Mouse (Mus musculus): ENCODE results near the gene Jsrp1.

The Jsrp1 gene

DNA sequence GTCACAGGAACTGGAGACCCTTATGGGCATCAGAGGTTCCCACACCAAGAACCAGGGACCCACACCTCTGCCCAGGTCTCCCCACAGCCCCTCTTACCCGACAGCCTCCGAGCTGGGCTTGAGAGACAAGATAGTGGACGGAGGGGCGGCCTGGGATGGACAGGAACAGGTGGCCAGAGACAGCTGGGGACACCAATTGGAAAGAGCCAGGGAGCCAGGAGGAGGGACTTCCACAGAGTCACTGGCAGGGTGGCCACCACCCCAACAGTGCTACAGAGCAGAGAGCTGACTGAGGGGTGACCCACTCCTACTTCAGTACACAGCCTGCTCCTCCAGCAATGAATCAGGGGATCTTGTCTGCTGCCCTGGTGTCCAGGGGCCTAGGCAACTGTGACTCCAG is at the start of gene Jsrp1:
Jsrp1 (minus strand) TSS at position 133 of the 400 bp plus-strand sequence.
- no peak for DNase-seq (ENCODE audit: low read depth, low spot score)

DNA sequence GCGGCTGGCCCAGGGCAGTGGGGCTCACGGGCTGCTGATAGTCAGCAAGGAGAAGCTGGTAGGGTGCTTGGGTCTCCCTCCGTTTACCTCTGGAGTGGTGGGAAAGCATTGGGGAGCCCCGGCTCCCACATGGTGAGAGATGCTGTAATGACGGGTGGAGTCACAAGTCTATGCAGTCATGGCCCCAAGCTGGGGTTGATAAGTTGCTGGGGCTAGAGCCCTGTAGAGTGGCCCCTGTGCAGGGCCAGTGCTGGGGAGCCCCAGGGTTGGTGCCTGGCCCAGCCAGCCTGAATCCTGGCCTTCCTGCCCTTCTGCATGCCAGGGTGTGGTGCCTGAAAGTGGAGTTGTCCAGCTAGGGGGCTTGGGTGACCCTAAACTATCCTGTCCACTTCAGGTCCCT is 49.0 kb upstream of the Jsrp1 start:
- no peak for DNase-seq (ENCODE audit: low read depth, low spot score)

DNA sequence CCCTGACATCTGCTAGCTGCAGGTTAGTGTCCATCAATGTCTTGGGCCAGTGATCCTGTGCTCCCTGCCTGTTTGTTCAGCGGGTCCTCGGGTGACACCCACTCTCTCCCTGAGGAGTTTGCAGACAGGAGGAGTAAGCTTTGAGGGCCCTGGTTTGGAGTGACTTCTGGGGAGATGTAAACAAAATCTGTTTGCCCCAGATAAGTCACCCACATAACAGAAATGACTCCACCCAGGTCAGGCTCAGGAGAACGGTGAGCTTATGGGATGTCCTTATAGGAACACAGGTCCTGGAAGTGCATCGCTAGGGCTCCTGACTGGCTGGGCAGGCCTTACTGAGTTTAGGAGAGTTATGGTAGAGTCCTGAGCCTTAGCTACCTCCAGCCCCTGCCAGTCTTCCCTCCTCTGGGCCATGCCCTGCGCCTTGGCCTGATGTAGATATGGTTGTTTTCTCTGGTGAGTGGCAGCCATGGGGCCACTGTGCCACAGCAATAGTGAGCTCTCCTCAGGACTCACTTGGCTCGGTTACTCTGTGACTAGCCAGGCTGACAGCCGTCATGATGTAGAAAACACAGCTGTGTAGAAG is 45.1 kb upstream of the Jsrp1 start:
- DNase-seq (ENCODE audit: low read depth, low spot score): no peak

DNA sequence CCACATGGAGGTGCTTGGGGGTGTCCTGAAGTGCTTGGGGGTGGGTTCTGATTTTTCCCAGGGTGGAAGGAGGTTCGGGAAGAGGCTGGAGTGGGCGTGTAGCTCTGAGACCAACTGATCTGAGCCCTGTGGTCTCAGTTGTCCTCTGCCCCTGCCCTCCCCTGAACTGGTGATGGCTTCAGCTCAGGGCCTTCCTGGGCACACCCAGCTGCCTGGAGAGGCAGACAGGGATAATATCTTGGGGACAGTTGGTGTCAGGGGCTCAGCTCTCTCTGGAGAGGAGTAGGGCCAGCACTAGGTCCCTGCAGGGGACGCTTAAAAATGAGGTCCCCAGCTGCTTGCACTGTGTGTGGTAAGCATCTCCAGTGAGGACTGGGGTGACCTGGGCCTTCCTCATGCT is 44.5 kb upstream of the Jsrp1 start:
- no peak for DNase-seq (ENCODE audit: low read depth, low spot score)

DNA sequence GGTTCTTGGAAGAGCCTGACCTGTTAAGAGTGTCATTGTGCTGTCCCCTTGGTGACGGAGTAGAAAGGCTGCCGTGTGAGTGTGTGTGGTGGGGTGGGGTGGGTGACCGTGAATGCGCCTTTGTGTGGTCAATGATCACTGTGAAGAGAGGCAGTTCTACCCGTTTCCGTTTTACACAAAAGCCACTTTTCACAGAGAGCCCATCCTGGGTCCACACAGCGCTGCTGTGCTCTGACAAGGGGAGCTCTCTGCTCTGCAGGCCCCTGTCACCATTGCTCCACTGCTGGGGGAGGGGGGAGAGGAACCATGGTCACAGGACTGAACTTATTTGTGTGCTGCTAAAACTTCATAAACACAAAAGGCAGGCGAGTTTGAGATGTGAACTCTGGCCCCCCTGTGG is 44.1 kb upstream of the Jsrp1 start:
- DNase-seq (ENCODE audit: low read depth, low spot score): no peak

DNA sequence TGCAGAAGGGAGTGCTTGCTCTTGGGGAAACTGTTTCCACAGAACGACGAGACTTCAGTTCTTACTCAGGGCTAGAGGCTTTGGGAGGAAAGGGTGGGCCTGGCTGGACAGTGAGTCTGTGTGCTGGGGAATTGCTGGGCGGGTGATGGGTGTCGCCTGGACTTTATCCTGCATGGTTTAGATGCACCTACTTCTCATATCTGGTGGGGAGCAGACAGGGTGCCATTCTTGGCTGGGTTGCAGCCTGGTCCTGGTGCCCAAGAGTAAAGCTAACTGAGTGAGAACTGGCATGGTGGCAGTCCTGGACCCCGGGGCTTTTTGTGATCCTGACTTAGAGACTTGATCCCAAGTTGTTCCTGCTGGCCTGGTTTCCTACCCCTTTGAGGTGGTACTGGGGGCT is 43.6 kb upstream of the Jsrp1 start:
- no peak for DNase-seq (ENCODE audit: low read depth, low spot score)

DNA sequence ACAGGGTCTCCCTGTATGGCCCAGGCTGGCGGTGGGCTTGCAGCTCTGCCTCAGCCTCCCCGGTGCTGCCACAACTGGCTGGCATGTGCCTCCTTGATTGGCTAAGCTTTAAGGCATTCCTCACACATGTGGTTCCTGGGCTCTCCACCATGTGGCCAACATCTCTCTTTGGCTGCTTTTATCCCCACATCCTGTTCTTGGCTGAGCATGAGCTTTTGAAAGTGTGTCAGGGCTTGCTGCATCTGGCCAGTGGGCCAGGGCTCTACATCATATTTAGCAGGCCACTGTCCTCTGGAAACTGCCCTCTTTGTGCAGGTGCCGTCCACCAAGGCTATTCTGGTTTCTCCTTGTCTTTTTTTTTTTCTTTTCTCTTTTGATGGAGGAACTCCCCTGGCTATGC is 43.0 kb upstream of the Jsrp1 start:
- DNase-seq (ENCODE audit: low read depth, low spot score): no peak

DNA sequence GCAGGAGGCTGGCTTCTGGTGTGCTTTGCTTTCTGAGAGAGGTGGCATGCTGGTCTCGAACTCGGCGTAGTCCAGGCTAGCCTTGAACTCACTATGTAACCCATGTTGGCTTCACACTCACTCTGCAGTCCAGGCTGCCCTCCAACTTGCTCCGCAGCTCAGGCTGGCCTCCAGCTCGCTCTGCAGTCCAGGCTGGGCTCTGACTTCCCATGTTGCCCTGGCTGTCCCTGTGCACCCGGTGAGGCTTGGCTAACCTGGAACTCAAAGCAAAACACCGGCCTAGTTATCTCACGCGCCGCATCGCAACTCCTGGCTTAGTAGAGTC is 42.4 kb upstream of the Jsrp1 start:
- no peak for DNase-seq (ENCODE audit: low read depth, low spot score)

DNA sequence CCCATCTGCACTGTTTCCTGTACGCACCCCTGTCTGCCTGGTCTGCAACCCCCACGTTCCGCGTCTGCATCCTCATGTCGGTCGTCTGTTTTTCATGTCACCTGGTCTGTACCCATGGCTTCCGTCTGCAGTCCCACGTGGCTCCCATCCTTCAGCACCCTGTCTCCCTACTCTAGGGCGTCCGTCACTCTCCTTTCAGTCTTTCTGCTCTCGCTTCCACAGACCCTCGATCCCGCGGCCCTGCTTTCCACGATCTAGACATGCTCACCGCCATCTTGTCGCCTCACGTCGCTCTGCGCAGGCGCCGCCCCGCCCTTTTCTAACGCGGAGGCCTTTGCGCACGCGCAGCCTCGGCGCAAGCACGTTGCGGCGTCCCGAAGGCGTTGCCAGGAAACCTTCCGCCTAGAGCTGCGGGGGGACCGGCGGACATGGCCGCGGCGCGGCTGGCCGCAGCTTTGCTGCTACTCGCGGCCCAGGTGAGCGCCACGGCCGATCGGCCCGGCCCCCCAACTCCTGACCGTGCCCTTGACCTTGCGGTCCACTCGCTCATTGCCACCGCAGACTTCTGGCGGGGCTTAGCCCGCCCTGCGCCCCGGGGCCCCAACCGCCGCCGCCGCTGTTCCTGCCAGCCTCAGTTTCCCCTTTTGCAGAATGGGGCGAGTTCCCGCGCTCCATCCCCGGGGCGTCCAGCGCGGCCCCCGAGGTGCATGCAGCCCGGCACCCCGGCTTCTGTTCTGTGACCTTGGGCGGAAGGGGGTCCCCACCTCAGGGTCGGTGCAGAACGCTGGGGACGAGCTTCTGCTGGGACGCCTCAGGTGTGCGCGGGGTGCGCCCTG is 41.8 kb upstream of the Jsrp1 start, which contains the start of the genes Lsm7 and Sppl2b:
Lsm7 (minus strand) TSS at position 297 of the 836 bp plus-strand sequence.
Sppl2b (plus strand) TSS at position 363 of the 836 bp plus-strand sequence.
- peak; percentile 92 for DNase-seq (ENCODE audit: low read depth, low spot score)

DNA sequence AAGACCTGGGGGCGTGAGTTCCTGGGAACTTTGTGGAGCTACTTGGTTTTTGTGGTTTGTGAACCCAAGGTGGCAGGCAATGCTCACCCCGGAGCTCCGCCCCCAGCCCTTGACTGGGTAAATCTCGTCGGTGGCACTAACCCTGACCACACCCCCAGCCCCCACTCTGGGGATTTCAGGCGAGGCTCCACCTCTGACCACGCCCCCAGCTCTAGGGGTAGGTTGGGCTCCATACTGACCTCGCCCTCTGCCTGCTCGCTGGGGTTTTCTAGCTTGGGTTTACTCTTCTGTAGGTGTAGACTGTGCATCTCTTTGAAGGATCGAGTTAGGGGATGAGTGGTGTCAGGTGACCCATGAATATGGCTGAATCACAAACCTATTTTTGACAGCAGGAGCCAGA is 35.3 kb upstream of the Jsrp1 start:
- DNase-seq (ENCODE audit: low read depth, low spot score): no peak

DNA sequence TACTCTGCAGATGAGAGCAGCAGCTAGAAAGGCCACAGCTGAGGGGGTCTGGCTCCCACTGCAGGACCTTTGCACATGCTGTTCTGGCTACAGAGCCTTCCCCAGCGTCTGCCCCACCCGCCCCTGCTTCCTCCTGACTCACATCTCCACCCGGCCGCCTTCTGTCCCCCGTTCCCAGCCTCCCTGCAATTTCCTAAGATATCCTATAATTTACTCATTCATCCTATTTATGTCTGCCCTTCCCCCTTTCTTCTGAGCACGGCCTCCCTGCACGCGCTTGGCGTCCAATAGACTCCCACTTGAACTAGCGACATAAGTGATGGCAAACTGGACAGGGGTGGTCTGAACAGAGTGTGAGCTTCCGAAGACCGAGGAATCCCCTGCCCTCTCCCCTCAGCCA is 32.4 kb upstream of the Jsrp1 start:
- DNase-seq (ENCODE audit: low read depth, low spot score): no peak

DNA sequence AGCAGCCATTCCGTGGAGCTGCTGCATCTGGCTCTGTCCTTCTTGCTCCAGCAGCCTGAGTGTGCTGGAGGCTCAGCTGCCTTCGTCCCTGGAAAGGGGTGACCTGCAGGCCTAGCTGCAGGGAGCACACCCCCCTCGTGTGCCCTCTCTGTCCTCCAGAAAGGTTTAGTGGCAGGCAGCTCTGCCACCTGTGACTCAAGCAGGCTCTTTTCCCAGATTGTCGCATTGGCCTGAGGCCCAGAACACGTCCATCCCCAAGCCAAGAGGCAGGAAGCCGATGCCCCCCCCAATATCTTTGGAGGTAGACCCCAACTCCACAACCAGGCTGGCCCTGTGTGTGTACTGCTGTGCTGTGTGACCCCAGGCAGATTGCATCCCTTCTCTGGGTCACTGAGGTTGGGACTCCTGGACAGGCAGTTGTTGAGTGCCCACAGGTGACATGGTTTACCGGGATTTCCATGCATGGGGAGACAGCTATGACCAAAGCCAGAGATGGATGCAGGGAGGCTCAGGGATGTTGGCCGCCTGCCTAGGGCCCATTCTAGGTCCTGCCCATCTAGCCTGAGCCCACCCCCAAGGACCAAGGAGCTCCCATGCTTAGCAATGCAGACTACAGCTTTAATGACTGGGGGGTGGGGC is 31.9 kb upstream of the Jsrp1 start:
- DNase-seq (ENCODE audit: low read depth, low spot score): no peak

DNA sequence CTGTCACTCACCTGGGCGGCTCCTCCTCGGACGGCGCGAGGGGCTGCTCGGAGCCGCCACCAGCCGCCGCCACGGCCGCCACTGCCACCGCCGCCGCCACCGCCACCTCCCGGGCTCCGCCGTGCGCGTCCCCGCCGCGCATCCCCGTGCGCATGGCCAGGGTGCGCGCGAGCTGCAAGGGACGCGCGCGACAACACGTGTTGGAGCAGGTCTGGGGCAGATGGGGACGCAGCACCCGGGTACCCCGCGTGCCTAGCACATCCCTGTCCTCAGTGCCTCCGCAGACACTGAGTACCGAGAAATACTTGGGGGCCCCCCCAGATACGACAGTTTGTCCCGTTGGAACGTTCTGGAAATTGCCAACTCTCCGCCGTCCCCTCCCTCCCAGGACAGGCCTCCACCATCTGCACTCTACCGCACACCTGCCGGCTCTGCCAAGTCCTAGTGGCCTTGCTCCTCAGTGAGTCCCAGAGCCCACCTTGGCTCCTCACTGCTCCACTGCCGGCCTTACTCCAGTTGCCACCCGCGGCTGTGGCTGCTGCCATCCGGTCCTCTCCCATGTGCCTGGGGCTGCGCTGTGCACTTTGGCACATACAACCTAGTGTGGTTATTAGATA is 30.7 kb upstream of the Jsrp1 start, which contains the start of gene Lingo3:
Lingo3 (minus strand) TSS at position 109 of the 617 bp plus-strand sequence.
- DNase-seq (ENCODE audit: low read depth, low spot score): peak; percentile 60

DNA sequence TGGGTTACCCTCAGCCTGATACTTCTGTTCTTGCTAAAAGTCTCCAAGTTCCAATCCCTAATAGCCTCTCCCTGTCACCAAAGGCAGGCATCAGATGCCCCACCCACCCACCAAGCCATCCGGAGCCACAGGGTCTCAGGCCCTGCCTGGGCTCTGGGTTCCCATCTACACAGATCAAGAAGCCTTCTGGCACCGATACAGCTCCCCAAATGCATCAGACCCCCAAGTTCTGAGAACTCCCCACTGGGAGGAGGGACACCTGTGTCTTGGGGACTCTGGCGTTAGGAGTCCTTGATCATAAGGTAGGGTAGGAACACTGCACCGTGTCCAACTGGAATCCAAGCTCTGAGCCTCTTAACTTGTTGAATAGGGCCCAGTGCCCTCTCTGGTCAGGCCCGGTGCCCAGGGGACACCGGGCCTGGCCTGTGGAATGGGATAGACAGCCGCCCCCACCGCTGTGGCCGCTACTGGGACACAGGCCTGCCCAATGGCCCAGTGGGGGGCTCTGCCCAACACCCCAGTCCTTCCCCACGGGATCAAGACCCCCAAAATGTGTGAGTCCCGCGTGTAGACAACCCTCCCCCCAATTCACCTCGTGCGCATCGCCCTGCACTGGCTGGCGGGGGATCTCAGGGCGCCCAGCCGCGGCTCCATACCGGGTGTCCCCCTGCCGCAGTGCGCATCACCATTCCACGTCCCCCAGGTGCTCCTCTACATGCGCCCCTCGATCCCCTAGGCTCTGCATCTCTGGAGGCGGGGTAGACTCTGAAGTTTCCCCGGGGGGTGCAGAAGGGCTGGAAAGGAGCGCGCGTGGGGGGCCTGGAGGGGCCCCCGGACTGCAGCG is 30.0 kb upstream of the Jsrp1 start:
- DNase-seq (ENCODE audit: low read depth, low spot score): no peak

DNA sequence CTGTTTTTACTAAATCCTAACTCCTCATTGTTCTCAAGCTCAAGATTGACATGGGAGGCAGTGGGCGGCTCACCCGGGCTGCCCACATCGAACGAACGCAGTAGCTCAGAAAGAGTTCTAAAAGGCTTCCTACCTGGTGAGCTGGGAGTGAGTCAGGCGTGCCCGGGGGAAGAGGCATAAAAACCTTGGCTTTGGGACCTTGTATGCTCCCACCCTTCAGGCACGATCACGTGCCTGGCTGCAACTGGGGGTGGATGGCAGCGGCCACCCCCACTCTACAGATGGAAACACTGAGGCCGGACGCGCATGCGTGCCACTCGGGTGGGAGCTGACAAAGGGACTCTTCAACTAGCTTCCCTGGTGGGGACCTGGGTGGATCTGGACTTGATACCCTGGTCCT is 29.0 kb upstream of the Jsrp1 start:
- DNase-seq (ENCODE audit: low read depth, low spot score): no peak

DNA sequence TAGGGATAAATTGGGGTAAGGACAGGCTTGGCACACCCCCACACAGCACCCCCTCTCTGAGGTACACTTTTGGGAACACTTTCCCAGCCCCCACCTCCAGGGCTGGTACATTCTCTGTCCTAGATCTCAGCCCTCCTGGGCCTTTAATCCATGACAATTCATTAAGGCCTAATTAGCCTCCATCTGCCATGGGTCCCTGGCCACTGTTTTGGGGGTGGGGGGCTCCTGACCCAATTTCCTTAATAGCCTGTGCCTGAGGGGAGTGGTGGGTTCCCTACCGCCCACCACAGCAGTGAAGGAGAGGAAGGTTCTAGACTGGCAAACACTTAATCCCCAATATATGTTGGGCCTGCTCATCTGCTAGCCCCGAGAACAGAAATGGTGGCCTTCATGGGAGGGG is 28.4 kb upstream of the Jsrp1 start:
- DNase-seq (ENCODE audit: low read depth, low spot score): no peak

DNA sequence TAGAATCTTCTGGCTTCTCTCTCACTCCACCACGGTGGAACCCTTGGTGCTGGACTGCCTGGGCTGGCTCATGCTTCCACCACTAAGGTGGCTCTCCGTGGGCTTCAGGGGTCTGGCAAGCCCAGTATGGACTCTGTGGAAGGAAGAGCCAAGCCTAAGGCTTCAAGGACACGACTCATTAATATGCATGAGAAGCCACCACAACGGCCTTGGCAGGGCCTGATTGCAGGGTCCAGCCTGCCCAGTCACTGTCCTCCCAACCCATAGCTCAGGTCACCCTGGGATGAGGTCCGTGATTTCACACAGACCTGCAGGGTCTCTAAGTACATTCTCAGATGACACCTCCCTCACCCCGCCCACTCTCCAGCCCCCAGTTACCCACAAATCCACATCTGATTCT is 26.6 kb upstream of the Jsrp1 start:
- no peak for DNase-seq (ENCODE audit: low read depth, low spot score)

DNA sequence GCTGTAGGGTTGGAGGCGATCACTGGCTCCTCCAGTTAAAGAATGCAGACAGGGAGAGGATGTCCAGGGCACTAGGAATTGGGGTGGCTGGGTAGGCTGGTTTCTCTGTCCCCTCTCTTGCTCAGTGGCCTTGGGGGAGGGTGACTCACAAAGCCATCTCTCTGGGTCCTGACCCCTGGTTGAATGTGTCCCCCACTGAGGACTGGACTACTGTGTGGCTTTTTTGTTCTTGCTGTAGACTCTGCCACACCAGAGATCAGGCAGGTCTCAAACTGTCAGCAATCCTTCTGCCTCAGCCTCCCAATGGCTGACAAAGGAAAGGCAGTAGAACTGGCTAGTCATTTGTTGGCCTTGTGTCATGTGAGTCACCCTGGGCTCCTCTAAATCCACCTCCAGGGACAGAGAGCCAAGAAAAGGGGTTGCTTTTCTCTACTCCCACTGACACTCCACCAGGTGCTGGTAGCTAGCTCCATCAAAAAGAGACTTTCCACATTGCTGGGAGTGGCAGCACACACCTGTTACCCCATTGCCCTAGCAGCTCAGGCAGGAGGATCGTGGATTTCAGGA is 25.1 kb upstream of the Jsrp1 start:
- DNase-seq (ENCODE audit: low read depth, low spot score): no peak

DNA sequence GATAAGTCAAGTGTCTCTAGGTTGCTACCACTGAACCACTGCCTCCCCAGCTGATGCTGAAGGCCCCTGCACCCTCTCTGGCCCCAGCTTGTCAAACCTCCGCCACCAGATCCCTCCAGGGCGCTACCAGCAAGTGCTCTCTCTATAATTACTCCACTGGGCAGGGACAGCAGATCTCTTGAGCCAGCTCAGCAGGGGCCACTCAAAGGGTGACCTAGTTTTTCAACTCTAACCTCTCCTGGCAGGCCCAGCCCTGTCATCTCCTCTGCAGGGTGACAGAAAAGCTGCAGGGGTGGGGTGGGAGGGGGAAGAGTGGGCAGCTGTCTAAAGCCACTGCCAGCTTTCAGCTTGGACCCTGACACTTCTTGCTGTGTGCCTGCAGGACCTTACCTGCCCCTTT is 24.5 kb upstream of the Jsrp1 start:
- peak; percentile 78 for DNase-seq (ENCODE audit: low read depth, low spot score)

DNA sequence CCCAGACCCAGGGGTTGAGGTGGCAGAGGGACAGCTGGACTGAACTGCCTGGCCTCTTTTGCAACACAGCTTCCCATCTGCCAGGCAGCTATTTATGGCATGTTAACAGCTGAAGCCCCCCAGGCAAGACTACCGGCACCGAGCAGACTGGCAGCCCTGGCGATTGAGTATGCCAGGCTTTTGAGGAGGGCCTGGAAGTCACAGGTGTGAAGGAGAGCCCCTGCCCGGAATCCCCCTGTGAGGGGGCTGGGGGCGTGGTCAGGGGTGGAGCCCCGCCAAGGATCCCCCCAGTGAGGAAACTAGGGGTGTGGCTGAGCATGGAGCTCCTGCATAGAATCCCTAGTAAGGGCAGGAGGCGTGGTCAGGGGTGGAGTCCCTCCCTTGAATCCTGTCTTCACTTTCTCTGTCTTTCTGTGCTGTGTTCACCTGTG is 23.7 kb upstream of the Jsrp1 start:
- DNase-seq (ENCODE audit: low read depth, low spot score): no peak

DNA sequence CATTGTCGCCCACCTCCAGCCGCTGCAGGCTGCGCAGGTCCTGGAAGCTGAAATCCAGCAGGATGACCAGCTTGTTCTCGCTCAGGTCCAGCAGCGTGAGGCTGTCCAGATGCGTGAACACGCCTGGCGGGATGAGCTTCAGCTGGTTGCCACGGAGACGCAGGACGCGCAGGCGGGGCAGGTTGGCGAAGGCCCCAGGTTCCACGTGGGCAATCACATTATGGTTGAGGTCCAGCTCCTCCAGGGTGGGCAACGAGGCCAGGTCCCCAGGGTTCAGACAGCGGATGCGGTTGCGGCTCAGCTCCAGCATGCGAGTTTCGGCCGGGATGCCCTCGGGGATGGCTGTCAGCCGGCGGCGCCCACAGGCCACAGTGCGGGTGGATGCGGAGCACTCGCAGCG is 22.3 kb upstream of the Jsrp1 start:
- no peak for DNase-seq (ENCODE audit: low read depth, low spot score)

All from retina, adult 2 months (tissue).